ENCODE assay signal across 32 mouse cellular contexts in genomic region chr5:148943444-148943843, GRCm38 (mm10). TPM values are rescaled to one million over a fixed set of nuclear protein-coding genes. Genes with fewer than 3 reads are reported as not detected.
DNase-seq lines count a peak whose midpoint lies in the region; ATAC-seq and TF ChIP-seq lines count a peak whose summit lies in the region.
"Had no signal": no experiment of that assay in that cellular context is flagged by ENCODE, and none has a peak within 500 bp of the region (broad histone marks: within the 10 kb centered on the region; RNA-seq: fewer than 3 reads in every experiment).

No protein-coding gene starts in this region.

- H3K4me3 ChIP-seq in hindbrain, embryonic 12.5 days: no peak overlapping the region
- H3K4me3 ChIP-seq in hindbrain, embryonic 16.5 days (ENCODE audit: low read length): no peak overlapping the region
- no peak overlapping the region for H3K4me3 ChIP-seq in neural tube, embryonic 11.5 days (ENCODE audit: low read depth, low read length)
- no peak overlapping the region for H3K4me3 ChIP-seq in limb, embryonic 15.5 days
- no peak overlapping the region for H3K4me3 ChIP-seq in lung, postnatal 0 days (ENCODE audit: low read depth, low read length)
- H3K4me3 ChIP-seq: erythroblast, embryonic 14.5 days; forebrain, embryonic 12.5 days; gastrocnemius, adult 2 months; liver, embryonic 12.5 days had no signal

- intact Hi-C loops in heart, postnatal 25 days (cut with DNase I): no loop called here

- 0 out of 2 replicates have a peak overlapping the region, but pooled peaks have one; percentile 13 for H3K27ac ChIP-seq in hindbrain, embryonic 12.5 days
- no peak overlapping the region for H3K27ac ChIP-seq in hindbrain, embryonic 16.5 days (ENCODE audit: low read depth, low read length)
- H3K27ac ChIP-seq in neural tube, embryonic 11.5 days (ENCODE audit: low read depth, low read length): no peak overlapping the region
- H3K27ac ChIP-seq in limb, embryonic 15.5 days: 0 out of 2 replicates have a peak overlapping the region, but pooled peaks have one; percentile 9
- no peak overlapping the region for H3K27ac ChIP-seq in lung, postnatal 0 days (ENCODE audit: low read length)
- H3K27ac ChIP-seq: forebrain, embryonic 12.5 days; gastrocnemius, adult 2 months; liver, embryonic 12.5 days had no signal

- TF ChIP-seq CTCF in lung, postnatal 0 days (IDR thresholded peaks at IDR 0.05): no peak

- H3K9me3 ChIP-seq in hindbrain, embryonic 12.5 days (replicated peaks): 0 out of 2 replicates have a peak, but pooled peaks cover 4% of the 10 kb centered on the region
- 0 out of 2 replicates have a peak, but pooled peaks cover 2% of the 10 kb centered on the region for H3K9me3 ChIP-seq in hindbrain, embryonic 16.5 days (ENCODE audit: control insufficient read depth, low read length)
- H3K9me3 ChIP-seq in neural tube, embryonic 11.5 days (ENCODE audit: control insufficient read depth, low read length): no peaks in the 10 kb centered on the region
- H3K9me3 ChIP-seq in limb, embryonic 15.5 days: no peaks in the 10 kb centered on the region
- H3K9me3 ChIP-seq in lung, postnatal 0 days (ENCODE audit: low read length): no peaks in the 10 kb centered on the region
- H3K9me3 ChIP-seq: forebrain, embryonic 12.5 days; liver, embryonic 12.5 days had no signal

- no peak overlapping the region for H3K9ac ChIP-seq in hindbrain, embryonic 12.5 days
- H3K9ac ChIP-seq in hindbrain, embryonic 16.5 days (ENCODE audit: low read depth, low read length): no peak overlapping the region
- H3K9ac ChIP-seq in neural tube, embryonic 11.5 days (ENCODE audit: low read length): no peak overlapping the region
- H3K9ac ChIP-seq in limb, embryonic 15.5 days: no peak overlapping the region
- no peak overlapping the region for H3K9ac ChIP-seq in lung, postnatal 0 days (replicated peaks; ENCODE audit: low read depth)
- H3K9ac ChIP-seq: forebrain, embryonic 12.5 days; liver, embryonic 12.5 days had no signal

- no peaks in the 10 kb centered on the region for H3K36me3 ChIP-seq in hindbrain, embryonic 12.5 days
- no peaks in the 10 kb centered on the region for H3K36me3 ChIP-seq in hindbrain, embryonic 16.5 days (ENCODE audit: control insufficient read depth, insufficient read depth, low read length)
- H3K36me3 ChIP-seq in neural tube, embryonic 11.5 days (ENCODE audit: control insufficient read depth, insufficient read depth, low read length): no peaks in the 10 kb centered on the region
- H3K36me3 ChIP-seq in limb, embryonic 15.5 days: no peaks in the 10 kb centered on the region
- no peaks in the 10 kb centered on the region for H3K36me3 ChIP-seq in lung, postnatal 0 days (ENCODE audit: insufficient read depth, low read length)
- H3K36me3 ChIP-seq: forebrain, embryonic 12.5 days; liver, embryonic 12.5 days had no signal

- no peaks in the 10 kb centered on the region for H3K27me3 ChIP-seq in hindbrain, embryonic 12.5 days
- H3K27me3 ChIP-seq in hindbrain, embryonic 16.5 days (replicated peaks; ENCODE audit: control insufficient read depth, insufficient read depth, low read length): no peaks in the 10 kb centered on the region
- H3K27me3 ChIP-seq in neural tube, embryonic 11.5 days (ENCODE audit: control insufficient read depth, insufficient read depth, low read length): no peaks in the 10 kb centered on the region
- H3K27me3 ChIP-seq in limb, embryonic 15.5 days: no peaks in the 10 kb centered on the region
- no peaks in the 10 kb centered on the region for H3K27me3 ChIP-seq in lung, postnatal 0 days (replicated peaks; ENCODE audit: insufficient read depth, low read length)
- H3K27me3 ChIP-seq: forebrain, embryonic 12.5 days; liver, embryonic 12.5 days had no signal

- WGBS in hindbrain, embryonic 12.5 days: 66% methylated on average over 10 of the region's 10 CpGs
- WGBS in hindbrain, embryonic 16.5 days: 69% methylated on average over 10 of the region's 10 CpGs
- WGBS in neural tube, embryonic 11.5 days: 75% methylated on average over 10 of the region's 10 CpGs
- WGBS in limb, embryonic 15.5 days: 85% methylated on average over 10 of the region's 10 CpGs
- WGBS in lung, postnatal 0 days: 81% methylated on average over 10 of the region's 10 CpGs

- H3K4me2 ChIP-seq in hindbrain, embryonic 12.5 days (replicated peaks): no peak overlapping the region
- no peak overlapping the region for H3K4me2 ChIP-seq in hindbrain, embryonic 16.5 days (ENCODE audit: low read length)
- no peak overlapping the region for H3K4me2 ChIP-seq in neural tube, embryonic 11.5 days (ENCODE audit: low read depth)
- no peak overlapping the region for H3K4me2 ChIP-seq in limb, embryonic 15.5 days
- H3K4me2 ChIP-seq in lung, postnatal 0 days (replicated peaks; ENCODE audit: low read depth, low read length): no peak overlapping the region
- H3K4me2 ChIP-seq: forebrain, embryonic 12.5 days; heart, embryonic 11.5 days; liver, embryonic 12.5 days had no signal

- no peak for DNase-seq in neural tube, embryonic 11.5 days (ENCODE audit: low spot score)
- DNase-seq in neural tube, embryonic 10.5 days (ENCODE audit: extremely low spot score, low spot score): no peak
- no peak for DNase-seq in lung, postnatal 0 days (ENCODE audit: low spot score)
- no peak for DNase-seq in heart, postnatal 25 days (ENCODE audit: low spot score)
- no peak for DNase-seq in testis, postnatal 10 days (ENCODE audit: low spot score)
- DNase-seq: adrenal gland, postnatal 25 days; cerebellum, adult 18-20 months; cerebellum, postnatal 14 days; gastrocnemius, adult 2 months; gastrocnemius, postnatal 36 days; heart, adult 18-20 months; kidney, adult 8-10 months; kidney, postnatal 10 days; layer of hippocampus, adult 9-11 months; lung, adult 18-20 months; lung, postnatal 10 days; right cerebral cortex, adult 18-20 months; spleen, adult 18-20 months; thymus, adult 18-20 months; thymus, postnatal 25 days had no signal

- peaks cover 8% of the 10 kb centered on the region for H3K4me1 ChIP-seq in hindbrain, embryonic 12.5 days
- H3K4me1 ChIP-seq in hindbrain, embryonic 16.5 days (ENCODE audit: control insufficient read depth, insufficient read depth, low read depth, low read length): no peaks in the 10 kb centered on the region
- peaks cover 3% of the 10 kb centered on the region; the same call in 1 of the 2 replicates for H3K4me1 ChIP-seq in neural tube, embryonic 11.5 days (ENCODE audit: control insufficient read depth, insufficient read depth, low read length)
- peaks cover 9% of the 10 kb centered on the region for H3K4me1 ChIP-seq in limb, embryonic 15.5 days
- H3K4me1 ChIP-seq in lung, postnatal 0 days (ENCODE audit: insufficient read depth, low read depth, low read length): no peaks in the 10 kb centered on the region

- no peak for ATAC-seq in hindbrain, embryonic 12.5 days (ENCODE audit: low FRiP score)
- no peak for ATAC-seq in hindbrain, embryonic 16.5 days
- ATAC-seq in neural tube, embryonic 11.5 days (ENCODE audit: insufficient read depth, low FRiP score, low TSS enrichment): 0 out of 2 replicates have a peak, but pooled peaks have one; percentile 49
- no peak for ATAC-seq in limb, embryonic 15.5 days (ENCODE audit: insufficient number of reproducible peaks, low FRiP score, low TSS enrichment, low read depth)
- ATAC-seq in lung, postnatal 0 days: no peak
- ATAC-seq: midbrain, embryonic 16.5 days had no signal

- no peak for TF ChIP-seq EP300 in lung, postnatal 0 days (IDR thresholded peaks at IDR 0.05)

RNA-seq across cellular contexts. Expression of gene Katnal1, which starts 14.3 kb away (rescaled TPM):
- 30.8 and 34.4 TPM in 2 replicates for polyA plus RNA-seq in hindbrain, embryonic 12.5 days (2016; fragmentation: Nextera tagmentation; extraction: Ambion mirVana)
- 37.0 and 41.3 TPM in 2 replicates for polyA plus RNA-seq in hindbrain, embryonic 16.5 days (2015; fragmentation: Nextera tagmentation; extraction: Ambion mirVana)
- polyA plus RNA-seq in neural tube, embryonic 11.5 days (2014; fragmentation: Nextera tagmentation; extraction: Ambion mirVana): 23.4 and 34.1 TPM in 2 replicates
- polyA plus RNA-seq in limb, embryonic 15.5 days (2015; fragmentation: Nextera tagmentation; extraction: Ambion mirVana): 12.9 and 13.4 TPM in 2 replicates
- 4.3 and 5.0 TPM in 2 replicates for polyA plus RNA-seq in lung, postnatal 0 days (2015; fragmentation: Nextera tagmentation; extraction: Ambion mirVana)
- total RNA-seq in heart, postnatal 25 days (2021): 1 to 10 TPM; 9.2 to 9.9 TPM

RNA-seq across cellular contexts. Expression of gene Gm42791, which starts 51.5 kb away (rescaled TPM):
- 0.49 and 3.3 TPM in 2 replicates for polyA plus RNA-seq in hindbrain, embryonic 12.5 days (2016; fragmentation: Nextera tagmentation; extraction: Ambion mirVana)
- polyA plus RNA-seq in hindbrain, embryonic 16.5 days (2015; fragmentation: Nextera tagmentation; extraction: Ambion mirVana): 3.9 and 5.3 TPM in 2 replicates
- polyA plus RNA-seq in neural tube, embryonic 11.5 days (2014; fragmentation: Nextera tagmentation; extraction: Ambion mirVana): 0.50 and 2.0 TPM in 2 replicates
- 1.2 and 3.7 TPM in 2 replicates for polyA plus RNA-seq in limb, embryonic 15.5 days (2015; fragmentation: Nextera tagmentation; extraction: Ambion mirVana)
- 0.78 and 1.2 TPM in 2 replicates for polyA plus RNA-seq in lung, postnatal 0 days (2015; fragmentation: Nextera tagmentation; extraction: Ambion mirVana)
- 1 to 10 TPM; 5.8 to 6.2 TPM for total RNA-seq in heart, postnatal 25 days (2021)
- polyA plus RNA-seq: cortical plate, adult 2 months; frontal cortex, adult 2 months; heart, embryonic 11.5 days; heart, embryonic 16.5 days; hindbrain, embryonic 11.5 days had no signal

Comparison
In these comparisons a context has a peak if more than half of its experiments do, and no peak if none do; other contexts are left out.
1. H3K27ac ChIP-seq: peak in hindbrain, embryonic 12.5 days (single experiment) and limb, embryonic 15.5 days (single experiment); none in hindbrain, embryonic 16.5 days (single experiment), neural tube, embryonic 11.5 days (single experiment) and lung, postnatal 0 days (single experiment).